Mouse (Mus musculus) cerebellum, postnatal 36 days (tissue): ENCODE data around the gene Mgst2.
A peak's percentile ranks its signal among the peaks of the same experiment; 100 is the strongest.

ENCODE experiments used
- DNase-seq, 2 experiments: peaks; one replicate each; pipeline ENCODE4 v3.0.0; 2021 to 2022; ENCODE audit warnings: mixed read lengths in 2 of 2

Mgst2 gene

GRCm38 (mm10) chr3:51701950-51702349 lies 41.8 kb downstream of the Mgst2 start:
- peak; percentile 46 to 47 for DNase-seq

DNA sequence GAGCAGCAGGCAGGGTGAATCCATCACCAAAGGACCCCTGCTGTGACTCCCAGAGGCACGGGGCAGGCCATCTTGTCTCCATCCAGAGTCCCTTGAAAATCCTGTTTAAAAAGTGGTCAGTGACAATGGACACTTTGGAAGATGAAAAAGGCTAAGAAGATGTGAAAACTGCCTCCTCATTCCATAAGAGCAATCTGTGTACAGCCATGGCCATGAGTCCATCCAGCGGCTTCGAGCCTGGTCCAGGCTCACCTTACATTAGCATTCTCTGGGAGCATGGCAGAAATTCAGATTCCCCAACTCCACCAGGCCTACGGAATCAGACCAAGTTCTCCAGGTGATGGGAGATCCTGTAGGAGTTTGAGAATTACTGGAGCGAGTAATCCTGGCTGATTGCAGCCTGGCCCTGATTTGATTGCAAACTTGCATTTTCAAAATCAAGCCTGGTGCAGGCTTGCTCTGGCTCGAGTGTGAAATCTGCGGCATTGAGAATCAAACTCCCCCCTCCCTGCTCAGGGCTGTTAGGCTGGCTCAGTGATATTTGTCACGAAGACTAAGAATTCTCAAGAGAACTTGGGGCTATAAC lies 42.6 kb downstream of the Mgst2 start:
- DNase-seq = peak in 1 of 2 experiments; percentile 38

DNA sequence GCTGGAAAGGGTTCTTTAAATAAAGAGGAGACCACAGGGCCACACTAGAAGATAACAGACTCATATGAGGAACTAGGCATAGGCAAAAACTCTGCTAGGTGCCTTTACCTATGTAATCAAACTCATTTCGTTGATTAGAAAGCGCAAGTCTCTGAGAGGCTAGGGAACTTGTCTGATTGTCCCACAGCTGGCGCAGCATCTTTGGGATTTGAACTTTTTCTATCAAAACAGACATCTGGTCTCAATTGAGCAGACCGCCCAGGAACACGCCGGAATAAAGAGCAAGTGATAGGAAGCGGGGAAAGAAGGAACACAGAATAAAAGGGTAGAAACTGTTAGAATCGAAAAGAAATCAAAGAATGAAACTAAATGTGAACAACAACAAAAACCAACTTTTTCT lies 43.3 kb downstream of the Mgst2 start:
- no peak for DNase-seq

GRCm38 (mm10) chr3:51705220-51705619 lies 45.1 kb downstream of the Mgst2 start:
- DNase-seq = no peak

GRCm38 (mm10) chr3:51708375-51708745 lies 48.2 kb downstream of the Mgst2 start:
- no peak for DNase-seq

- DNase-seq = peak; percentile 84 to 86
Observed at GRCm38 (mm10) chr3:51708746-51709411, 48.7 kb downstream of the Mgst2 start.

GRCm38 (mm10) chr3:51712382-51712781 lies 52.2 kb downstream of the Mgst2 start:
- DNase-seq = no peak

- DNase-seq = no peak
Observed at GRCm38 (mm10) chr3:51713233-51713632, 53.1 kb downstream of the Mgst2 start.

GRCm38 (mm10) chr3:51714469-51714868 lies 54.3 kb downstream of the Mgst2 start:
- no peak for DNase-seq

DNA sequence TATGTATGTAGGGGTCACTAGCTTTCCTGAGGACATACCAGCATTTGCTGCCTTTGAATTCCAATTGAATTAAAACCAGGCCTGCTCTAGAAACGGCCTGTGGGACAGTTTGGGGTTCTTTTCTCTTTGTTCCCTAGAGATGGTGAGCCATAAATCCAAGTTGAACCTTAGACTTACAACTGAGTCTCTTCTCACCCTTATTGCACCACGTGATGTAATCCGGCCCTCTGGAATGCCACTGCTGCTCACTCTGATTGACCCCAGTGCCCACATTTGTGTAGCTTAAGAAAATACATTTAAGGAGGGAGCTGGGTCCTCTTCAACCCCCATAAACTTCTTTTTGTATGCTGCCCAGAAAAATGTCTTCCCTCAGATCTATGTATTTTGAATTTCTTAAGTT lies 57.3 kb downstream of the Mgst2 start:
- DNase-seq = no peak

DNA sequence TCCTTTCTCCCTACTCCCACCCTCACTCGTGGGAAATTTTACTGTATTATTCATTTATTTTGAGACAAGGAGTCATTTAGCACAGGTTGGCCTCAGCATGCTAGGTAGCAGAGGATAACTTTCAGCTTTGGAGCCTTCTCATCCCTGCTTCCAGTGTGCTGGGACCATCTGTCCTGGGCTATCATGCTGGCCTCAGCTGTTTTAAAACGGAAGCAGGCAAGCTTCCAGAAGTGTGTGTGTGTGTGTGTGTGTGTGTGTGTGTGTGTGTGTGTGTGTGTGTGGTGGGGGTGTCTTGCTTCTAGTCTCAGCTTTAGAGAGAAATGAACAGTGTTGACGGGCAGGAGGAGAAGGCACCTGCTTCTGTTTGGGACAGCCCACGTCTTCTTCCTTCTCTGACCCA lies 57.7 kb downstream of the Mgst2 start:
- DNase-seq = no peak

GRCm38 (mm10) chr3:51719373-51719772 lies 59.2 kb downstream of the Mgst2 start:
- no peak for DNase-seq

DNA sequence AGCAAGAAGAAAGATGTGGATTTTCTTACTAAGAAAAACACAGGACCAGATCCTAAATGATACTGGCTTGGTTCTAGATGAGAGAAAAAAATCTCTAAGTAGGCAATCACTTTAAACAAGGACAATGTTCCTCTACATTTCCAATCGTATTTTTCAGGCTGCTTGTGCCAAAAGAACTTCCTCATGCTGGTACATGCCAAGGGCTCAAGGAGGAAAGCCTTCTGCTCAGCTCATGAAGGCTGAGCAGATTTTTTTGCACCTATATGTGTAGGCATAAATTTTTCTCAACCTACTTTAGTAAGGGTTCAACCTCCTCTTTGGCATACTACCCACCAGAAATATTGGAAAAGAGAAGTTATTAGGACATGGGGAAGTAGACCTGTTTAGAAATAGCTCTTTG lies 59.8 kb downstream of the Mgst2 start:
- no peak for DNase-seq

DNA sequence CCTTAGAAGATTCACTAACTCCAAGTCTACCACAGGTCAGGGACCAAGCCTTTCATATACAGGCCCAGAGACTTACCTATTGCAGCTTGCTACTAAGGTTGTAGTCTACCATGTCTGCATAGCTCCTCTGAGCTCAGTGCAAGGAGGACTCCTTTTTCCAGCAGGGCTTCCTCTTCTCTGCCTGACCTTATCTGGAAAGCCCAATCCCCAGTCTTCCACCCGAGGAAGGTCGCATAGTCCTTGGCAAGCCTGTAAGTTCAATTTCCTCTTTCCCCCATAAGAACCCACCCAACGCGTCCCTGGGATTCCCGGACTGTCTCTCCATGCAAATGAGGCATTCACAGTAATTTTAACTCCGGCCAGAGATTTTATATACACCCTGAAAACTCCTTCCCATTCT lies 66.1 kb downstream of the Mgst2 start:
- no peak for DNase-seq

- DNase-seq = no peak
Observed at GRCm38 (mm10) chr3:51727487-51727886, 67.3 kb downstream of the Mgst2 start.

DNA sequence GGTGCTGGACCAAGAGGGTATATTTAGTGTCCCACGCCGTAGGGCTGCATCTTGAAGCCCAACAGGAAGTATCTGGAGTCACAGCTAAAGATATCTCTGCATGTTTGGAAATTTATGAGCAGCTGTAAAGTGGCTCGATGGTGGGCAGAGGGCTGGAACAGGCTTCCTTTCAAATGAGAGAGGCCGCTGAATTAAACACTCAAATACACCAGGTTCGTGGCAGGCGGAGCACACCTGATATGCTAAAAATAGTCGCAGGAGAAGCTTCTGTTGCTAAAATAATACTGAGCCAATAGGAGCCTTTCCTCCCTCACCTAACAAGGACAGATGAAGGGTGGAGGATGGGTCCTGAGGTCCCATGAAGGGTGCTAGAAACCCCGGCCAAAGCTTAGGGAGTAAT lies 67.8 kb downstream of the Mgst2 start:
- peak in 1 of 2 experiments; percentile 50 for DNase-seq

- no peak for DNase-seq
Observed at GRCm38 (mm10) chr3:51728456-51728855, 68.3 kb downstream of the Mgst2 start.

- no peak for DNase-seq
Observed at GRCm38 (mm10) chr3:51729109-51729918, 69.2 kb downstream of the Mgst2 start.

DNA sequence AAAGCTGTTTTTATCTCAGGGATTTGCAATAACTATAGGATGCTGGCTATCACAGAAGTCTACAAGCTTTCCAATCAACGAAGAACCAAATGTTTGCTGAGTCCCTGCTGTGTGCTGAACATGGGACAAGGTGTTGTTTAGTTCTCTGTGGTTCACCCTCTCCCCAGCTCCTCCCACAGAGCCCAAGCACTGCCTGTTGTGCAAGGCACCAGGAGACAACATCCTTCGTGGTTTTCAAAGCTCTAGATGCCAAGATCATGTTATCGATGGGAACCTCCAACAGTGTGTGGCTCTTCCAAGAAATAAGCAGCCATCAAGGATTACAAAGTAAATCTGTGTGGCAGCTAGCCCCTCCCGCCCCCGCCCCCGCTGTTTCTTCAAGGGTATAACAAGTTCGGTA lies 70.5 kb downstream of the Mgst2 start:
- DNase-seq = no peak

DNA sequence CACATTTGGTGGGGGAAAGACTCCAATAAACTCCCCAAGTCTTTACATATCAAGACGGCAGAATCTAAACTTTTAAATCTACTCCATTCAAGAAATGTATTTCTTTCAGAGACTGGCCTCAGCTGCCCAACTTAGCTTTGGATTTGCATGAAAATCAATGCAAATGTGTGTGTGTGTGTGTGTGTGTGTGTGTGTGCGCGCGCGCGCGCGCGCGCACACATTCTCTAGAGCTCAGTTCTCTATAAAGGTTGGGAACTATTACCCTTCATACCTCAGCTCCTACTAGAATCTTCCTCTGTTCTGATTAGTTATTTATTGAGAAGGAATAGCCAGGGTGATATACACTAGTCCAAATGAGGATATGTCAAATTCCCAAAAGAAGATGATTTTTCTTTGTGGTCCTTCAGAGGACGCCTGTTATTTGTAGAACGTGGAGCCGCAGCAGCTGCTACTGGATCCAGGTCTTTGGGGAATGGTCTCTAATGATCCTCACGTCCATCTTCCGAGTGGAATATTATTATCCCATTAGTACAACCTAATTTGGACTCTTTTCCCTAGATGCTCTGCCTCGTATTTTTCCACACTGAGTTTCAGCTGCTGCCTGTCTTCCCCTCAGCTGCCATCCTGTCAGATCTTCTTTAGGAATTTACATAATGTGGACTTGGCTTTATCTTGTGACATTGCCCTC lies 71.9 kb downstream of the Mgst2 start:
- no peak for DNase-seq
